Mouse (Mus musculus) macrophage (primary cell): Measurements from ENCODE around the gene Ptges3l. TPM values are rescaled to one million over a fixed set of nuclear protein-coding genes. Genes with fewer than 3 reads are reported as not detected.
"Not testable (repeated sequence)": the region's sequence is repeated elsewhere in the genome, so short reads cannot be mapped to it uniquely, and the experiment has no call there.

Experiments used
- H3K27ac ChIP-seq: fragments of 350-480 bp; formaldehyde crosslinking; 2 replicates; pipeline ENCODE4 v1.9.0; 2021
- H3K36me3 ChIP-seq: fragments of 350-480 bp; formaldehyde crosslinking; 2 replicates; pipeline ENCODE4 v1.9.0; 2021; ENCODE audit errors: inconsistent target
- H3K4me3 ChIP-seq: fragments of 350-480 bp; formaldehyde crosslinking; 2 replicates; pipeline ENCODE4 v1.9.0; 2021; ENCODE audit errors: inconsistent target
- H3K79me2 ChIP-seq: fragments of 350-480 bp; formaldehyde crosslinking; 2 replicates; pipeline ENCODE4 v1.9.0; 2021; ENCODE audit errors: inconsistent target
- WGBS: methylation state at CpG from one replicate; pipeline ENCODE4 v1.1.7; 2026; ENCODE audit warnings: inconsistent platforms; ENCODE audit not compliant: missing documents; 5-methylcytosine and 5-hydroxymethylcytosine counted together
- polyA plus RNA-seq: library from polyadenylated mRNA; stranded (reverse); fragments of 250-400 nt; gene quantifications from 3 replicates; pipeline ENCODE4 v1.2.4, GENCODE M21; 2018; ENCODE audit warnings: inconsistent platforms
- total RNA-seq, 78 experiments: library from RNA; depleted of rRNA; stranded (reverse); fragments of 250-400 nt; gene quantifications; 1 replicate in 9 of 78; 2 replicates in 24 of 78; 3 replicates in 43 of 78; 4 replicates in 2 of 78; pipeline ENCODE4 v1.2.4; 2018; ENCODE audit warnings: inconsistent platforms in 56 of 78

Gene Ptges3l
- 10 to 100 TPM in 2 of 26 experiments, 1 to 10 TPM in 19, not detected in 5; 1.4 to 10.2 (median 5.4) TPM for total RNA-seq (2018; cell fraction: chromatin; rRNA removed)
- 1 to 10 TPM in 20 of 26 experiments, under 1 TPM in 6; 0.75 to 5.0 (median 1.8) TPM for total RNA-seq (2018; cell fraction: cytosol; rRNA removed)
- total RNA-seq (2018; cell fraction: nucleus; rRNA removed), result 10 to 100 TPM in 1 of 26 experiments, 1 to 10 TPM in 16, under 1 TPM in 3, not detected in 6; 0.60 to 17.5 (median 2.3) TPM
- 1.6 to 5.3 TPM in 2 of 3 replicates, not detected in the other for polyA plus RNA-seq

- peaks cover 34% of the 10 kb centered on the region for H3K79me2 ChIP-seq
- under 1% methylated on average over 79 of the region's 81 CpGs for WGBS
- H3K36me3 ChIP-seq, result peaks cover 12% of the 10 kb centered on the region
- H3K4me3 ChIP-seq, result peak within 1 kb of the TSS; percentile 64
- peak within 1 kb of the TSS; percentile 65 for H3K27ac ChIP-seq
These were observed at the start of gene Ptges3l, which contains the start of gene Rundc1 for GRCm38 (mm10) chr11:101424925-101425813. Gene Ptges3l (minus strand): TSS chr11:101425333. Gene Rundc1 (plus strand): TSS chr11:101425085.

DNA sequence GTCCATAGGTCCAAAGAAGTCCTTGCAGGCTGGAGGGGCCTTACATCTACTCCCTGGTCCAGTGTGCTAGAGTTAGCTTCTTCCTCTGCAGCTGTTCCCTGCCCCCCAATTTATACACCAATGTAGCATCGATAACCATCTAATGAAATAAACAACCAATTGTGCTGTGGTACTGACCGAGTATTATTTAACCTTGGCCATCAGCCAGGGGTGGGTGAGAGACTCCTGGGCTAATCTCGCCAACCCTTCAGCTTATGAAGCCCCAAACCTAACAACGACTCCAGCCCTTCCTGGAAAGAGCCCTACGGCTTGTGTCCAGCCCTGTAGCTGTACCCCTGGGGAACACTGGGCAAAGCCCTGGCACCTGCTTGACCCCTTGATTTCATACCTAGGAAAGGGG is 49.2 kb upstream of the Ptges3l start:
- Histone ChIP-seq H3K36me3 (no peaks in the 10 kb centered on the region), H3K27ac (no peak overlapping the region), H3K79me2 (no peaks in the 10 kb centered on the region), H3K4me3 (no peak overlapping the region)
- WGBS, result 88% methylated on average over 5 of the region's 5 CpGs

DNA sequence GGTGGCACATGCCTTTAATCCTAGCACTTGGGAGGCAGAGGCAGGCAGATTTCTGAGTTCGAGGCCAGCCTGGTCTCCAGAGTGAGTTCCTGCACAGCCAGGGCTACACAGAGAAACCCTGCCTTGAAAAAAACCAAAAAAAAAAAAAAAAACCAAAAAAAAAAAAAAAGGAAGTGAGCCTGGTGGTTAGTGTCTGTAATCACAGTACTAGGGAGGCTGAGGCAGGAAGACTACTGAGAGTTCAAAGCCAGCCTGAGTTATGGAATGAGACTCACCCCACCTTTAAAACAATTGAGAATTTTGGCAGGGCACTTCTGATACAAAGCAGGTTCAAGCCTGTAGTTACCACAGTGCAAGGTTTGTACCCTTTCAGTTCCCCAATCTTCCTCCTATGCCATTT is 48.6 kb upstream of the Ptges3l start:
- H3K4me3 ChIP-seq, H3K79me2 ChIP-seq, H3K27ac ChIP-seq, H3K36me3 ChIP-seq: not testable (repeated sequence)
- no CpG with 5 or more reads among the region's 1 CpGs for WGBS

DNA sequence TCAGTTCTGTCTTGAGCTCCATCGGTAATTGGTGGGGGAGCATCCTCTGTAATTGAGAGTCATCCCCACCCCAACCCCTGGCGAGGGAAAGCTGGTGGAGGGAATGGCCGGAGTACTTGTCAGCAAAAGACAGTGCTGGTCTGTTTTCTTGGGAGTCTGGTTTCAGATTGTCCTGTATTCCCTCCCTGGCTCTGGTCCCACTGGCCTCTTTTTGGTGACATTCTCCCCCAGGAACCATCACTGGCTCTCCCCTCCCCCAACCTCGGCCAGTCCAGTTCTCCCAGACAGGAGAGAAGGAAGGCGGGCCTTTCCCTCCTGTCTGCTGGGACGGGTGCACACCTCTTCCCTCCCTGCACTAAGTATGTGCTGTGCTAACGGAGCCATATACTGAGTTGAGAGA is 47.2 kb upstream of the Ptges3l start:
- Histone ChIP-seq H3K27ac (no peak overlapping the region), H3K36me3 (no peaks in the 10 kb centered on the region), H3K4me3 (no peak overlapping the region), H3K79me2 (no peaks in the 10 kb centered on the region)
- WGBS, result 90% methylated on average over 5 of the region's 7 CpGs

- Histone ChIP-seq H3K36me3 (no peaks in the 10 kb centered on the region), H3K79me2 (no peaks in the 10 kb centered on the region), H3K4me3 (no peak overlapping the region), H3K27ac (no peak overlapping the region)
- 87% methylated on average over 3 of the region's 3 CpGs for WGBS
These were observed 46.8 kb upstream of the Ptges3l start for GRCm38 (mm10) chr11:101471926-101472325.

DNA sequence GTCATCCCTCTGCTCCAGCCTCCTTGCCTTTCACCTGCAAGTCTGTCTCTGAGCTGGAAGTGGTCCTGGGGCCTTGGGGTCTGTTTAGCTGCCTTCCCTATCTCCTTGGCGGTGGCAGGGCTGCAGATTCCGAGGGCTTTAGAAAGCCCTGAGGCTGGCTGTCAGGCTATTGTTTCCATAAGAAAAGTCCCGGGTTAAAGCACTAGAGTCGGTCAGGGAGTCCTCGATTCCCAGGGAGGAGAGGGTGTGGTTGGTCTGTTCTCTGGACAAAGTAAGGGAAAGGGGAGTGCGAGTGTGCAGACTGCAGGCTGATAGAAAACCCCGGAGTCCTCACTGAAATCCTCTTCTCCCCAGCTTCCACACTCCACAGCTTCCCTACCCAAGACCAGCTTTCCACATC is 45.1 kb upstream of the Ptges3l start:
- WGBS, result 92% methylated on average over 7 of the region's 7 CpGs
- Histone ChIP-seq H3K4me3 (no peak overlapping the region), H3K36me3 (no peaks in the 10 kb centered on the region), H3K79me2 (peaks cover 4% of the 10 kb centered on the region; the same call in 1 of the 2 replicates), H3K27ac (no peak overlapping the region)

GRCm38 (mm10) chr11:101469155-101469554 is 44.0 kb upstream of the Ptges3l start:
- Histone ChIP-seq H3K36me3 (no peaks in the 10 kb centered on the region), H3K79me2 (peaks cover 14% of the 10 kb centered on the region), H3K4me3 (no peak overlapping the region), H3K27ac (no peak overlapping the region)
- WGBS, result 82% methylated on average over 4 of the region's 4 CpGs

DNA sequence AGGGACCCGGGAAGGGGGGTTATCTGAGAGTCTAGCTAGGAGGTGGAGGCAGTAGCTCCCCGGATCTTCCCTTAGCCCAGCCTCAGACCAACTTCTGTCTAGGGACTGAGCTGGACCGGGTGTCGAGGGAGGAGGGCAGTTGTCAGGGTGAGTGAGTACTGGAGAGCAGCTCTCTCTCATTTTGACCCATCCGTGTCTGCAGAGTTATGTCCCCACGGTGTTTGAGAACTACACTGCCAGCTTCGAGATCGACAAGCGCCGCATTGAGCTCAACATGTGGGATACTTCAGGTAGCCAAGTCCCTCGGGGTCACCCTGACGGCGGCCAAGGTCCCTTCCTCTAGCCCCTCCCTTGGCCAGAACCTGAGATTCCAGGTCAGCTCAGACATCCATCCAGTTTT is 43.6 kb upstream of the Ptges3l start:
- Histone ChIP-seq H3K27ac (no peak overlapping the region), H3K4me3 (peak overlapping the region; percentile 33), H3K79me2 (peaks cover 18% of the 10 kb centered on the region), H3K36me3 (no peaks in the 10 kb centered on the region)
- 26% methylated on average over 10 of the region's 13 CpGs for WGBS

GRCm38 (mm10) chr11:101468263-101468688 is 43.1 kb upstream of the Ptges3l start:
- Histone ChIP-seq H3K36me3 (no peaks in the 10 kb centered on the region), H3K27ac (no peak overlapping the region), H3K79me2 (peaks cover 23% of the 10 kb centered on the region), H3K4me3 (peak overlapping the region; percentile 33)
- WGBS, result 4% methylated on average over 30 of the region's 31 CpGs

- H3K4me3 ChIP-seq, result peak overlapping the region; percentile 49
- WGBS, result under 1% methylated on average over 46 of the region's 54 CpGs
- peaks cover 29% of the 10 kb centered on the region for H3K79me2 ChIP-seq
- H3K36me3 ChIP-seq, result no peaks in the 10 kb centered on the region
- no peak overlapping the region for H3K27ac ChIP-seq
These were observed 42.5 kb upstream of the Ptges3l start for GRCm38 (mm10) chr11:101467477-101468262.

DNA sequence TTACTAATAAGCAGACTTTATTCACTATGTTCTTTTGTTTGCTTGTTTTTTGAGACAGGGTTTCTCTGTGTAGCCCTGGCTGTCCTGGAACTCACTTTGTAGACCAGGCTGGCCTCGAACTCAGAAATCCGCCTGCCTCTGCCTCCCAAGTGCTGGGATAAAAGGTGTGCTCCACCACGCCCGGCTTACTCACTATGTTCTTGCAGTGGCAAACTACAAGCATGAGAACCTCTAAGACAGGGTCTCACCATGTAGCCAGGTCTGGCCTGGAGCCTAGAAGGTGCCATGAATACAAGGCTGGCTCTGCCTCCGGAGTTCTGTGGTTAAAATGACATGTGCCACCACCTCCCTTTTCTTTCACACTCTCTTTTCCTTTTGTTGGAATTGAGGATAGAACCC is 41.4 kb upstream of the Ptges3l start:
- WGBS, result 36% methylated on average over 4 of the region's 5 CpGs
- Histone ChIP-seq H3K36me3 (peaks cover 11% of the 10 kb centered on the region), H3K4me3 (peak overlapping the region; percentile 16), H3K79me2 (peaks cover 40% of the 10 kb centered on the region)
- H3K27ac ChIP-seq, result not testable (repeated sequence)

DNA sequence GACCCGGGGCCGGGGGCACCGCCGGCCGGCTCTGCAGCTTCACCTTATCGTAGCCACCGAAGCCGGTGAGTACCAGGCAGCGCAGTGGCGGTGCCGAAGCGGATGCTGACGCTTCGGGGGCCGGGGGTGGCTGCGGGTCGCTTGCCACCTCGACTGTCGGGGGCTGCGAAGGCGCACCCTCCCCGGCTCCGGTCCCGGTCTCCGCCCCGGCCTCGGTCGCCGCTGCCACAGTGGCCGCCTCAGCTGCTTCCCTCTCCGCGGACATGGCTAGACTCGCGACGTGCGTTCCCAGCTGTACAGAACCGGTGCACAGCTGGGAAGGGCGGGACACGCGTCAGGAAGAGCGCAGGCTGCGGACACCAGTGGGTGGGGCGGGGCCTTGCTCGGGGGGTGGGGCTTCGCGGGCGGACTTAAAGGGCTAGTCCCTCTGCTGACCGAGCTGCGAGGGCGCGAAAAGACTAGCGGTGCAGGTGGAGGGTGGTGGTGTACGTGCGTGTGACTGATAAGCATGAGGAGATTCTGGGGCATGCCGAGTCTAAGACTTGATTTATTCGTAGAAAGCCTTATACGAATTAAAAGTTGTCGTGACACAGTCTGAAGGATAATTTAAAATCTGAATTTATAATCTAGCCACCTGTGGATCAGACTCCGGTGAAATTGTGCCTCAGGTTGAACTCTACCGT is 40.9 kb upstream of the Ptges3l start, which contains the start of gene Vat1:
TSS of gene Vat1 (minus strand) at position 362 of the 683 bp plus-strand sequence.
- H3K79me2 ChIP-seq, result peaks cover 46% of the 10 kb centered on the region
- H3K4me3 ChIP-seq, result peak within 1 kb of the TSS; percentile 79
- peaks cover 16% of the 10 kb centered on the region for H3K36me3 ChIP-seq
- peak within 1 kb of the TSS; percentile 88 for H3K27ac ChIP-seq
- under 1% methylated on average over 45 of the region's 60 CpGs for WGBS

GRCm38 (mm10) chr11:101465101-101465868 is 40.2 kb upstream of the Ptges3l start:
- H3K36me3 ChIP-seq, result peaks cover 21% of the 10 kb centered on the region
- peak overlapping the region; percentile 79 for H3K4me3 ChIP-seq
- peak overlapping the region; percentile 88 for H3K27ac ChIP-seq
- H3K79me2 ChIP-seq, result peaks cover 53% of the 10 kb centered on the region
- WGBS, result 2% methylated on average over 51 of the region's 51 CpGs
